Mouse (Mus musculus): ENCODE results near the gene Nrxn2. TPM values are rescaled to one million over a fixed set of nuclear protein-coding genes. Genes with fewer than 3 reads are reported as not detected.

Nrxn2 gene
- polyA plus RNA-seq, 1 experiment from 2014 or later, result 28.1 TPM

- Histone ChIP-seq H3K4me2 (ENCODE audit: low read length) (no peak overlapping the region), H3K27me3 (replicated peaks; ENCODE audit: control insufficient read depth, insufficient read depth, low read length) (no peaks in the 10 kb centered on the region), H3K9me3 (ENCODE audit: control insufficient read depth, low read length) (no peaks in the 10 kb centered on the region), H3K9ac (replicated peaks; ENCODE audit: low read depth, low read length) (no peak overlapping the region), H3K4me3 (replicated peaks; ENCODE audit: low read length) (no peak overlapping the region), H3K27ac (ENCODE audit: low read length) (no peak overlapping the region), H3K36me3 (ENCODE audit: control insufficient read depth, insufficient read depth) (peaks cover 46% of the 10 kb centered on the region), H3K4me1 (replicated peaks; ENCODE audit: control insufficient read depth, insufficient read depth, low read length) (no peaks in the 10 kb centered on the region)
- 46% methylated on average over 11 of the region's 11 CpGs for WGBS
- ATAC-seq, result no peak
Measured at GRCm38 (mm10) chr19:6377327-6378040, 41.0 kb upstream of the Nrxn2 start.

- Histone ChIP-seq H3K27me3 (replicated peaks; ENCODE audit: control insufficient read depth, insufficient read depth, low read length) (no peaks in the 10 kb centered on the region), H3K9ac (replicated peaks; ENCODE audit: low read depth, low read length) (no peak overlapping the region), H3K9me3 (ENCODE audit: control insufficient read depth, low read length) (no peaks in the 10 kb centered on the region), H3K4me3 (replicated peaks; ENCODE audit: low read length) (no peak overlapping the region), H3K4me1 (replicated peaks; ENCODE audit: control insufficient read depth, insufficient read depth, low read length) (no peaks in the 10 kb centered on the region), H3K36me3 (ENCODE audit: control insufficient read depth, insufficient read depth) (peaks cover 20% of the 10 kb centered on the region), H3K4me2 (ENCODE audit: low read length) (no peak overlapping the region), H3K27ac (ENCODE audit: low read length) (no peak overlapping the region)
- no peak for ATAC-seq
- 90% methylated on average over 9 of the region's 9 CpGs for WGBS
Measured at GRCm38 (mm10) chr19:6380411-6381166, 37.9 kb upstream of the Nrxn2 start.

GRCm38 (mm10) chr19:6381238-6381637 is 37.3 kb upstream of the Nrxn2 start:
- H3K9me3 ChIP-seq (ENCODE audit: control insufficient read depth, low read length), result no peaks in the 10 kb centered on the region
- no peaks in the 10 kb centered on the region for H3K27me3 ChIP-seq (replicated peaks; ENCODE audit: control insufficient read depth, insufficient read depth, low read length)
- 97% methylated on average over 5 of the region's 5 CpGs for WGBS
- no peak overlapping the region for H3K4me2 ChIP-seq (ENCODE audit: low read length)
- peaks cover 13% of the 10 kb centered on the region for H3K36me3 ChIP-seq (ENCODE audit: control insufficient read depth, insufficient read depth)
- no peak overlapping the region for H3K4me3 ChIP-seq (replicated peaks; ENCODE audit: low read length)
- H3K4me1 ChIP-seq (replicated peaks; ENCODE audit: control insufficient read depth, insufficient read depth, low read length), result no peaks in the 10 kb centered on the region
- no peak overlapping the region for H3K9ac ChIP-seq (replicated peaks; ENCODE audit: low read depth, low read length)
- H3K27ac ChIP-seq (ENCODE audit: low read length), result no peak overlapping the region
- no peak for ATAC-seq

- no peak overlapping the region for H3K9ac ChIP-seq (replicated peaks; ENCODE audit: low read depth, low read length)
- H3K4me2 ChIP-seq (ENCODE audit: low read length), result no peak overlapping the region
- 80% methylated on average over 4 of the region's 4 CpGs for WGBS
- no peak for ATAC-seq
- H3K27ac ChIP-seq (ENCODE audit: low read length), result no peak overlapping the region
- peaks cover 4% of the 10 kb centered on the region for H3K36me3 ChIP-seq (ENCODE audit: control insufficient read depth, insufficient read depth)
- H3K9me3 ChIP-seq (ENCODE audit: control insufficient read depth, low read length), result no peaks in the 10 kb centered on the region
- no peaks in the 10 kb centered on the region for H3K27me3 ChIP-seq (replicated peaks; ENCODE audit: control insufficient read depth, insufficient read depth, low read length)
- H3K4me1 ChIP-seq (replicated peaks; ENCODE audit: control insufficient read depth, insufficient read depth, low read length), result no peaks in the 10 kb centered on the region
- no peak overlapping the region for H3K4me3 ChIP-seq (replicated peaks; ENCODE audit: low read length)
Measured at GRCm38 (mm10) chr19:6382323-6382924, 36.1 kb upstream of the Nrxn2 start.

GRCm38 (mm10) chr19:6383470-6383869 is 35.1 kb upstream of the Nrxn2 start:
- no peak for ATAC-seq
- H3K27me3 ChIP-seq (replicated peaks; ENCODE audit: control insufficient read depth, insufficient read depth, low read length), result no peaks in the 10 kb centered on the region
- no peaks in the 10 kb centered on the region for H3K9me3 ChIP-seq (ENCODE audit: control insufficient read depth, low read length)
- H3K36me3 ChIP-seq (ENCODE audit: control insufficient read depth, insufficient read depth), result no peaks in the 10 kb centered on the region
- 60% methylated on average over 5 of the region's 5 CpGs for WGBS
- no peak overlapping the region for H3K4me2 ChIP-seq (ENCODE audit: low read length)
- H3K4me1 ChIP-seq (replicated peaks; ENCODE audit: control insufficient read depth, insufficient read depth, low read length), result no peaks in the 10 kb centered on the region
- no peak overlapping the region for H3K9ac ChIP-seq (replicated peaks; ENCODE audit: low read depth, low read length)
- no peak overlapping the region for H3K4me3 ChIP-seq (replicated peaks; ENCODE audit: low read length)
- H3K27ac ChIP-seq (ENCODE audit: low read length), result no peak overlapping the region

GRCm38 (mm10) chr19:6384128-6384527 is 34.4 kb upstream of the Nrxn2 start, which contains the start of gene Pygm:
Gene Pygm (plus strand): TSS chr19:6384399.
- ATAC-seq, result no peak
- Histone ChIP-seq H3K27ac (ENCODE audit: low read length) (no peak within 1 kb of the TSS), H3K4me2 (ENCODE audit: low read length) (no peak within 1 kb of the TSS), H3K9me3 (ENCODE audit: control insufficient read depth, low read length) (no peaks in the 10 kb centered on the region), H3K36me3 (ENCODE audit: control insufficient read depth, insufficient read depth) (no peaks in the 10 kb centered on the region), H3K27me3 (replicated peaks; ENCODE audit: control insufficient read depth, insufficient read depth, low read length) (no peaks in the 10 kb centered on the region), H3K9ac (replicated peaks; ENCODE audit: low read depth, low read length) (no peak within 1 kb of the TSS), H3K4me1 (replicated peaks; ENCODE audit: control insufficient read depth, insufficient read depth, low read length) (no peaks in the 10 kb centered on the region), H3K4me3 (replicated peaks; ENCODE audit: low read length) (no peak within 1 kb of the TSS)
- 16% methylated on average over 7 of the region's 7 CpGs for WGBS

- no peaks in the 10 kb centered on the region for H3K9me3 ChIP-seq (ENCODE audit: control insufficient read depth, low read length)
- H3K27ac ChIP-seq (ENCODE audit: low read length), result no peak overlapping the region
- 90% methylated on average over 11 of the region's 11 CpGs for WGBS
- H3K9ac ChIP-seq (replicated peaks; ENCODE audit: low read depth, low read length), result no peak overlapping the region
- no peak overlapping the region for H3K4me3 ChIP-seq (replicated peaks; ENCODE audit: low read length)
- no peak for ATAC-seq
- H3K36me3 ChIP-seq (ENCODE audit: control insufficient read depth, insufficient read depth), result no peaks in the 10 kb centered on the region
- H3K4me1 ChIP-seq (replicated peaks; ENCODE audit: control insufficient read depth, insufficient read depth, low read length), result peaks cover 7% of the 10 kb centered on the region
- H3K4me2 ChIP-seq (ENCODE audit: low read length), result no peak overlapping the region
- H3K27me3 ChIP-seq (replicated peaks; ENCODE audit: control insufficient read depth, insufficient read depth, low read length), result no peaks in the 10 kb centered on the region
Measured at GRCm38 (mm10) chr19:6384954-6385353, 33.6 kb upstream of the Nrxn2 start.

- Histone ChIP-seq H3K27ac (ENCODE audit: low read length) (no peak overlapping the region), H3K4me3 (replicated peaks; ENCODE audit: low read length) (no peak overlapping the region), H3K36me3 (ENCODE audit: control insufficient read depth, insufficient read depth) (no peaks in the 10 kb centered on the region), H3K9ac (replicated peaks; ENCODE audit: low read depth, low read length) (no peak overlapping the region), H3K4me1 (replicated peaks; ENCODE audit: control insufficient read depth, insufficient read depth, low read length) (peaks cover 7% of the 10 kb centered on the region), H3K9me3 (ENCODE audit: control insufficient read depth, low read length) (no peaks in the 10 kb centered on the region), H3K4me2 (ENCODE audit: low read length) (no peak overlapping the region), H3K27me3 (replicated peaks; ENCODE audit: control insufficient read depth, insufficient read depth, low read length) (no peaks in the 10 kb centered on the region)
- ATAC-seq, result no peak
- 89% methylated on average over 5 of the region's 5 CpGs for WGBS
Measured at GRCm38 (mm10) chr19:6385419-6385818, 33.1 kb upstream of the Nrxn2 start.

GRCm38 (mm10) chr19:6385821-6386220 is 32.7 kb upstream of the Nrxn2 start:
- no peak overlapping the region for H3K9ac ChIP-seq (replicated peaks; ENCODE audit: low read depth, low read length)
- no peaks in the 10 kb centered on the region for H3K27me3 ChIP-seq (replicated peaks; ENCODE audit: control insufficient read depth, insufficient read depth, low read length)
- no peaks in the 10 kb centered on the region for H3K36me3 ChIP-seq (ENCODE audit: control insufficient read depth, insufficient read depth)
- H3K27ac ChIP-seq (ENCODE audit: low read length), result no peak overlapping the region
- H3K4me1 ChIP-seq (replicated peaks; ENCODE audit: control insufficient read depth, insufficient read depth, low read length), result peaks cover 7% of the 10 kb centered on the region
- ATAC-seq, result no peak
- no peak overlapping the region for H3K4me3 ChIP-seq (replicated peaks; ENCODE audit: low read length)
- H3K9me3 ChIP-seq (ENCODE audit: control insufficient read depth, low read length), result no peaks in the 10 kb centered on the region
- no peak overlapping the region for H3K4me2 ChIP-seq (ENCODE audit: low read length)
- WGBS, result 77% methylated on average over 7 of the region's 7 CpGs
